Mouse (Mus musculus) E14TG2a.4 (cell line): Measurements from ENCODE around the gene Nrgn.
A peak's percentile ranks its signal among the peaks of the same experiment; 100 is the strongest.

Experiments
- H3K27me3 ChIP-seq: 2 replicates; pipeline ENCODE4 v1.6.1; 2014; ENCODE audit warnings: low read length, control low read depth; ENCODE audit not compliant: insufficient read depth
- H3K36me3 ChIP-seq: 2 replicates; pipeline ENCODE4 v1.6.1; 2014; ENCODE audit warnings: low read length, control low read depth; ENCODE audit not compliant: insufficient read depth
- H3K4me1 ChIP-seq: replicated peaks from 2 replicates; pipeline ENCODE4 v1.6.1; 2014; ENCODE audit warnings: low read depth, low read length, control low read depth
- H3K4me3 ChIP-seq: replicated peaks from 2 replicates; pipeline ENCODE4 v1.5.1; 2014; ENCODE audit warnings: mild to moderate bottlenecking, low read length
- H3K9me3 ChIP-seq: 2 replicates; pipeline ENCODE4 v1.6.1; 2014; ENCODE audit warnings: low read length, control low read depth
- CTCF ChIP-seq: conservative IDR thresholded peaks from 2 replicates; pipeline ENCODE4 v1.5.1; 2014; ENCODE audit warnings: low read length
- NANOG ChIP-seq: IDR thresholded peaks from 2 replicates; pipeline ENCODE4 v1.6.1; 2014; ENCODE audit warnings: borderline replicate concordance, low read length, mixed read lengths
- POU5F1 ChIP-seq: IDR thresholded peaks from 2 replicates; pipeline ENCODE4 v1.6.1; 2014; ENCODE audit warnings: low read length, borderline replicate concordance

The Nrgn gene

DNA sequence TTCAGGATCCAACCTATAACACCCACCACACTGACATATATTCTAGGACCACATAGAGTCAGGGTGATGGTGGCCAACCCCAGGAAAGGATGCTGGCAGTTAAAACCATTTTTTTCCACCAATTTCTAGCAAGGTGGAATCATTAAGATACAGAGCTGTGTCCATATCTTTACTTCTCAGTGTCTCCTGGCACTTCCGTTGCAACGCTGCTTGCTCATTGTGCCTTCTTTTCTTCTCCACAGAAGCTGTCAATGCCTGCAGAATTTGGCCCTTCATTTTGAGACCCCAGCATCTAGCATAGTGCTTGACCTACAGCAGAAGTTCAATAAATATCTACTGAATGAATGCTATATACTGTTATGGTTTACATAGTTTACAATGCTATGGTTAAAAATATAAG, 14.3 kb upstream of the Nrgn start:
- TF ChIP-seq CTCF (no peak), NANOG (no peak), POU5F1 (no peak)
- H3K4me3 ChIP-seq, result no peak overlapping the region
- H3K4me1 ChIP-seq, result no peaks in the 10 kb centered on the region
- H3K27me3 ChIP-seq, result peaks cover 22% of the 10 kb centered on the region
- no peaks in the 10 kb centered on the region for H3K36me3 ChIP-seq
- H3K9me3 ChIP-seq, result no peaks in the 10 kb centered on the region

DNA sequence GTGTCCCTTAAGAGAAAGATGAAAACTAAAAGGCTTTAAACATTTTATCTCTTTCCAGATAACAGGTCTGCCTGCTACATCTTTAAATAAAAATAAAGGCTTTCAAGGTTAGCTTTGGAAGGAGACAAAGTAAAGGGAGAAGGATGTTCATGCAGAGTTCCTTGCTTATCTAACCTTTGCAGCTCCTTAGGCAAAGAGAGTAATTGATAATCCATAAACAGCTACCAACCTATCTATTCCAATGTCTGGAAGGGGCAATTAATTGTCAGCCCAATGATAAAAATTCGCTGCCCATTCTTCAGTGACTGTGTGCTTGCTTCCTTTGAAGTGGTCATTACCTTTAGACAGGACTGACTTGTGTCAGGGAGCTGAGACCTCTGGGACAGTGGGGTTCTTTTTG, 11.1 kb upstream of the Nrgn start:
- H3K27me3 ChIP-seq, result peaks cover 18% of the 10 kb centered on the region
- no peak overlapping the region for H3K4me3 ChIP-seq
- no peaks in the 10 kb centered on the region for H3K36me3 ChIP-seq

DNA sequence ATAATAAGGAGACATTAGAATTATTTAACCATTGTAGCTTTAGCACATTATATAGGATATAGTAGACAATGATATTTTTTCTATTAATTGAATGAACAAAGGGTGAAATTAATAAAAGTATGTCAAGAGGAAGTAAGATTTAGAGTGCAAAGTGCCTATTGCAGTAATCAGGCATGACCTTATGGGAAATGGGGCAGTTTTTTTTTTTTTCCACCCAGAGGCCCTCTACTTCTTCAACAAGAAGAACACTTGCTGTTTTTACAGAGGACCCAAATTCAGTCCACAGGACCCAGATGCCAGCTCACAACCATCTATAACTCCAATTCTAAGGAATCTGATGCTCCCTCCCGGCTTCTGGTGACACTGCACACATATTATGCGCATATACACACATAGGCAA, 7.9 kb upstream of the Nrgn start:
- H3K9me3 ChIP-seq, result no peaks in the 10 kb centered on the region
- no peak for TF ChIP-seq POU5F1
- TF ChIP-seq NANOG, result no peak
- no peak for TF ChIP-seq CTCF
- H3K4me3 ChIP-seq, result no peak overlapping the region
- H3K4me1 ChIP-seq, result no peaks in the 10 kb centered on the region
- no peaks in the 10 kb centered on the region for H3K36me3 ChIP-seq
- H3K27me3 ChIP-seq, result peaks cover 24% of the 10 kb centered on the region

More for the DNA sequence above, 11.1 kb upstream of the Nrgn start:
- no peaks in the 10 kb centered on the region for H3K9me3 ChIP-seq
- H3K4me1 ChIP-seq, result no peaks in the 10 kb centered on the region
- TF ChIP-seq POU5F1 (no peak), NANOG (no peak), CTCF (no peak)

DNA sequence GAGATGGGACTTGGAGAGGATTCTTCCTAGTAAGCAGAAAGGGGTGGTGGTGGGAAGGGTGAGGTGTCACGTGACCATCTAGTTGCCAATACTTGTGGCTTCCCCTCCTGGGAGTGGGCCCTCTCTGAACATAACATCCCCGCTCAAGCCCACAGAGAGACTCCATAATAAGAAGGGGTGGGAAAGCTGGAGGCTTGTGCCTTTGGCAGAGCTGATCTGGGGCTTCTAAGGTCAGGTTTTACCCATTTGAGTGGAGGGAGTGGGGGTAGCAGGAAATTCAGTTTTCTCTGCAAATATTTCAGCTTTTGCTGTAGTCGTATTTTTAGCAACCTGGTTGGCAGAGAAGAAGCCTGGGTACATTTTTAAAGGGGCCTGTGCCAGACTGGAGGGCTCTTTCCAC, 3.7 kb upstream of the Nrgn start:
- Histone ChIP-seq H3K9me3 (no peaks in the 10 kb centered on the region), H3K4me3 (no peak overlapping the region), H3K4me1 (peaks cover 23% of the 10 kb centered on the region), H3K27me3 (peaks cover 64% of the 10 kb centered on the region), H3K36me3 (no peaks in the 10 kb centered on the region)
- no peak for TF ChIP-seq POU5F1
- no peak for TF ChIP-seq CTCF
- no peak for TF ChIP-seq NANOG

DNA sequence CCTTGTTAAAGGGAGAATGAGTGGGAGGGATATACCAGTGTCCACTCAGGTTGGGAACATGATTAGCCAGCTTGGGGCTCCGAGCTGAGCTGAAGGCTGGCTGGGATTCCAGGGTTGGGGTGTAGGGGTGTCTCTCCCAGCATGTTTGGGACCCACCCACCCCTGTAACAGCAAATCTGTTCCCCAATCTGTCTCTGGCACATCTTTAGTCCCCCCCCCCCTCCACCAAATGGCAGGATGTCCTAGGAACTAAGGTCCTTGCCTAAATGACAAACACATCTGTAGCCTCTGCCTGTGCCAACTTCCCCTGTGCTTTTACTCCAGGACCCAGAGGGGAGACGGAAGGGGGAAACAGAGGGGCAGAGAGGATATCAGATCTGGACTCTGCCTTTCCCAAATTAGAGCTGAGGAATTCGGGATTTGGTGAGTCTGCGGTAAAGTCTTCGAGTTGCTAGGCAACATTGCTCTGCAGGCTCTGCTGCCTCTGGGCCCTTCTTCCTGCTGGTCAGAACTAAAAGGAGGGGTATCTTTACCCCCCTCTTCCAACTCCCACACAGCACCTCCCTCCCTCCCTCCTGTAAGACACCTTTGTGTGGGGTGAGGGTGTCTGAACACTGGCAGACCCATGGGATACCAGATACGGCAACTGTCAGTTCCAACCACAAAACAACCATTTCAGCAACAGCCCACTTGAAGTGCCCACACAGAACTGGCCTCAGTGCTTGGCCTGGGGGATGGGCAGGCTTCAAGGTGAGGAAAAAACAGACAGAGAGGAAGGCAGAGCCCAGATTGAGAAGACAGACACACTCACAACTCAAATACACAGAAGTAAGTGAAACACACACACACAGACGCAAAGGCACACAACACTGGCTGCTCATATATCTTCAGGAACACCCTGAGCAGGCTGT, 2.4 kb upstream of the Nrgn start, which contains the start of gene Siae:
Gene Siae, plus strand, starts transcription at position 861 of the 911 bp plus-strand sequence.
- H3K4me1 ChIP-seq, result peaks cover 23% of the 10 kb centered on the region
- H3K9me3 ChIP-seq, result no peaks in the 10 kb centered on the region
- H3K27me3 ChIP-seq, result peaks cover 76% of the 10 kb centered on the region
- TF ChIP-seq CTCF, result no peak
- TF ChIP-seq NANOG, result no peak
- no peak for TF ChIP-seq POU5F1
- H3K36me3 ChIP-seq, result no peaks in the 10 kb centered on the region
- H3K4me3 ChIP-seq, result no peak within 1 kb of the TSS

DNA sequence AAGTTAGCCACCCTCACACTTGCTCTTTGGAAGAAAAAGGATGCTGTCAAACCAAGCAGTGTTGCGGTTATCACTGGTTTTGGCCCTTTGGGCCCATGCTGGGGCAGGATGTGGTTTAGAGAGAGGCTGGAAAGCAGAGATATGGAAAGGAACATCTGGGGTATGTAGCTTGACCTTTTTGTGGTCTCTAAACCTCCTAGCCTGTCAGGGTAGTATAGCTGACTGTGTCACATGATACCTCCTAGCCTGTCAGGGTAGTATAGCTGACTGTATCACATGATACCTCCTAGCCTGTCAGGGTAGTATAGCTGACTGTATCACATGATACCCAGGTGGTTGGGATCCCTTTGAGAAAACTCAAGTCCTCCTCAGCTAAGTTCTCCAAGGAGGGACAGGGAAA, 1.6 kb upstream of the Nrgn start:
- no peaks in the 10 kb centered on the region for H3K36me3 ChIP-seq
- TF ChIP-seq NANOG (no peak), CTCF (no peak)
- peaks cover 23% of the 10 kb centered on the region for H3K4me1 ChIP-seq

DNA sequence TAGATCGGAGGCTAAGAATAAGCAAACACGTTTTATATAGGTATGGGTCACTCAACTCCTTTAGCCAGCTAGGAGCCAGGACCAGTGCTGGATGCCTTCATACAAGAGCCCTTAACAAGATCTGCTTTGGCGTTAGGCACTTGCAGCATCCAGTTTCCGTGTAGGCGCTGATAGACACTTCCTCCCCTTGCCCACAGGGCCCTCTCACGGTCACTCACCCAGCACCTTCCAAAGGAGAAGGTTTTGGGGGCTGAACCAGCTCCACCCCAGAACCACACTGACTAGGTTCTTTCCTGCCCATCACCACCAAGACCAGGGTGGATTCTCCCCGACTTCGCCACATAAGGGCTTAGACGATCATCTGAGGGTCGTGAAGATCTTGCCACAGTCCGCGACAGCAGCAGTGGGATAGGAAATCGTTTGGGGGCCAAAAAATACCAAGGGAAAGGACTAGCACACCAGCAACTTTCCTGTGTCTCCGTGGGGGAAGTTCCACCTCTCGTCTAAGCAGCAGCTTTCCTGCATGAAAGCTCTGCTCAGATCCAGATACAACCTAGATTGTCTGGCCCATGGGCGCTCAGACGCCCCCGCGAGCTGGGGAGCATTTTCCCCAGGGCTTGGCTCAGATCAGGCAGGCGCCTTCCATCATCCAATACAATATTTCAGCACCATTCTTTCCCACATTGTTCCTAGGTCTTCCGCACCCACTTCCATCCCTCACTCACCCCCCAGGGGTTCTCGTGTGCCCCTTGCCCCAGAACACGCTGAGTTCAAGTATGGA, 763 bp downstream of the Nrgn start:
- Histone ChIP-seq H3K36me3 (no peaks in the 10 kb centered on the region), H3K4me1 (peaks cover 23% of the 10 kb centered on the region), H3K27me3 (peaks cover 89% of the 10 kb centered on the region), H3K4me3 (peak overlapping the region; percentile 86), H3K9me3 (no peaks in the 10 kb centered on the region)
- TF ChIP-seq CTCF (no peak), NANOG (no peak)

More for the DNA sequence above, 1.6 kb upstream of the Nrgn start:
- Histone ChIP-seq H3K9me3 (no peaks in the 10 kb centered on the region), H3K27me3 (peaks cover 84% of the 10 kb centered on the region), H3K4me3 (no peak overlapping the region)

DNA sequence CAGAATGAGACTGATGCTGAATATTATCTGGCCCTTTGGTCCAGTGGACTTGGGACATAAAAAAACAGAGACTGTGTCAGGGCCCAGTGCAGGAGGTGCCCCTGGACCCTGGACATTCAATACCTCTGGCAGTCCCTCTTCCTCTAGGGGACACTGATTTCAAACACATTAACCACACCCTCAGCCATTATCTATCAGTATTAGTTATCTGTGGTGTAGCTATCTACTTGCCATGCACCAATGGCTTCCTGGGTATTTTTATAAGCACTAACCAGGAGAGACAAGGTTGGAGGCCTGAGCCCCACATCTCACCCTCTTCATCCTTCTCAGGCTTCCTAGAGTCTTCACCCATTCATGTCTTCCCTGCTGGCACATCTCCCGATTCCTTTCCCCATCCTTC, 2.3 kb downstream of the Nrgn start:
- H3K4me3 ChIP-seq, result no peak overlapping the region
- H3K9me3 ChIP-seq, result no peaks in the 10 kb centered on the region
- no peak for TF ChIP-seq POU5F1
- TF ChIP-seq NANOG, result no peak
- no peak for TF ChIP-seq CTCF
- H3K27me3 ChIP-seq, result peaks cover 86% of the 10 kb centered on the region
- H3K4me1 ChIP-seq, result peaks cover 33% of the 10 kb centered on the region
- H3K36me3 ChIP-seq, result no peaks in the 10 kb centered on the region
